Mouse (Mus musculus) lung, postnatal 0 days (tissue): Measurements from ENCODE around the gene Ciart. TPM values are rescaled to one million over a fixed set of nuclear protein-coding genes. Genes with fewer than 3 reads are reported as not detected.
A peak's percentile ranks its signal among the peaks of the same experiment; 100 is the strongest.
"Not testable (repeated sequence)": the region's sequence is repeated elsewhere in the genome, so short reads cannot be mapped to it uniquely, and the experiment has no call there.

Experiments
- ATAC-seq: fragments of 200-750 bp; cut with Nextera tagmentation; 2 replicates; pipeline ENCODE4 v1.8.0; 2017; ENCODE audit warnings: moderate library complexity
- DNase-seq: peaks from one replicate; pipeline ENCODE4 v3.0.0-alpha.2; 2016; ENCODE audit warnings: low spot score
- H3K27ac ChIP-seq: fragments of 300-500 bp; sonication (generic); 2 replicates; pipeline ENCODE4 v1.5.1; 2014; ENCODE audit warnings: antibody characterized with exemption, mild to moderate bottlenecking, low read length, mixed read lengths
- H3K27me3 ChIP-seq: fragments of 300-500 bp; sonication (generic); replicated peaks from 2 replicates; pipeline ENCODE4 v1.6.1; 2014; ENCODE audit warnings: low read length, mixed read lengths; ENCODE audit not compliant: insufficient read depth
- H3K36me3 ChIP-seq: fragments of 300-500 bp; sonication (generic); 2 replicates; pipeline ENCODE4 v1.6.1; 2014; ENCODE audit warnings: low read length, mixed read lengths; ENCODE audit not compliant: insufficient read depth
- H3K4me1 ChIP-seq: fragments of 300-500 bp; sonication (generic); 2 replicates; pipeline ENCODE4 v1.6.1; 2014; ENCODE audit warnings: antibody characterized with exemption, low read depth, low read length, mixed read lengths; ENCODE audit not compliant: insufficient read depth
- H3K4me2 ChIP-seq: fragments of 300-500 bp; sonication (generic); replicated peaks from 2 replicates; pipeline ENCODE4 v1.6.1; 2014; ENCODE audit warnings: low read depth, mild to moderate bottlenecking, low read length, moderate library complexity, mixed read lengths
- H3K4me3 ChIP-seq: fragments of 300-500 bp; sonication (generic); 2 replicates; pipeline ENCODE4 v1.5.1; 2014; ENCODE audit warnings: low read depth, low read length
- H3K9ac ChIP-seq: fragments of 300-500 bp; sonication (generic); replicated peaks from 2 replicates; pipeline ENCODE4 v1.6.1; 2014; ENCODE audit warnings: low read depth, mild to moderate bottlenecking
- H3K9me3 ChIP-seq: fragments of 300-500 bp; sonication (generic); 2 replicates; pipeline ENCODE4 v1.6.1; 2016; ENCODE audit warnings: low read length, mixed read lengths
- CTCF ChIP-seq: IDR thresholded peaks from 2 replicates; pipeline ENCODE4 v1.5.1; 2016; ENCODE audit warnings: antibody characterized with exemption, mild to moderate bottlenecking
- EP300 ChIP-seq: IDR thresholded peaks from 2 replicates; pipeline ENCODE4 v1.6.1; 2016; ENCODE audit warnings: antibody characterized with exemption, mild to moderate bottlenecking, control low read depth
- WGBS: fragments of 180-500 bp; shearing (Covaris S2); extraction: QIAGEN DNeasy Blood & Tissue Kit; methylation state at CpG from one replicate; pipeline ENCODE4 v1.1.7; 2014; 5-methylcytosine and 5-hydroxymethylcytosine counted together
- polyA plus RNA-seq: library from polyadenylated mRNA; unstranded; fragments of >200 nt; fragmentation: Nextera tagmentation; extraction: Ambion mirVana; gene quantifications from 2 replicates; pipeline ENCODE4 v1.2.1, GENCODE M21; 2015

The Ciart gene
- polyA plus RNA-seq, 1 experiment from 2014 or later, result 3.1 TPM

- Histone ChIP-seq H3K9me3 (no peaks in the 10 kb centered on the region), H3K4me2 (no peak overlapping the region), H3K36me3 (0 out of 2 replicates have a peak, but pooled peaks cover 8% of the 10 kb centered on the region), H3K9ac (no peak overlapping the region), H3K27me3 (no peaks in the 10 kb centered on the region), H3K4me1 (no peaks in the 10 kb centered on the region), H3K27ac (no peak overlapping the region), H3K4me3 (no peak overlapping the region)
- no peak for TF ChIP-seq EP300
- peak; percentile 88 for TF ChIP-seq CTCF
- DNase-seq (peak; percentile 89), ATAC-seq (peak; percentile 83)
- 42% methylated on average over 2 of the region's 2 CpGs for WGBS
Observed at GRCm38 (mm10) chr3:95861796-95862195, 20.3 kb downstream of the Ciart start.

- Histone ChIP-seq H3K27me3 (no peaks in the 10 kb centered on the region), H3K9ac (no peak overlapping the region), H3K27ac (no peak overlapping the region), H3K9me3 (no peaks in the 10 kb centered on the region), H3K4me2 (no peak overlapping the region), H3K36me3 (0 out of 2 replicates have a peak, but pooled peaks cover 8% of the 10 kb centered on the region), H3K4me3 (no peak overlapping the region), H3K4me1 (no peaks in the 10 kb centered on the region)
- ATAC-seq, result no peak
- WGBS, result 78% methylated on average over 10 of the region's 10 CpGs
- no peak for DNase-seq
- TF ChIP-seq EP300 (no peak), CTCF (peak; percentile 64)
Observed at GRCm38 (mm10) chr3:95861216-95861615, 20.8 kb downstream of the Ciart start.

- Histone ChIP-seq H3K27ac (no peak overlapping the region), H3K4me2 (no peak overlapping the region), H3K9ac (no peak overlapping the region), H3K4me3 (no peak overlapping the region), H3K9me3 (no peaks in the 10 kb centered on the region), H3K27me3 (no peaks in the 10 kb centered on the region), H3K36me3 (0 out of 2 replicates have a peak, but pooled peaks cover 6% of the 10 kb centered on the region), H3K4me1 (no peaks in the 10 kb centered on the region)
- ATAC-seq, result no peak
- DNase-seq, result no peak
- peak; percentile 48 for TF ChIP-seq CTCF
- no peak for TF ChIP-seq EP300
- 88% methylated on average over 3 of the region's 3 CpGs for WGBS
Observed at GRCm38 (mm10) chr3:95860323-95860722, 21.7 kb downstream of the Ciart start.

- ATAC-seq, H3K4me1 ChIP-seq, H3K27me3 ChIP-seq, H3K27ac ChIP-seq, H3K9ac ChIP-seq, DNase-seq, H3K9me3 ChIP-seq, H3K4me2 ChIP-seq, H3K4me3 ChIP-seq, H3K36me3 ChIP-seq: not testable (repeated sequence)
- WGBS, result 88% methylated on average over 3 of the region's 3 CpGs
Observed at GRCm38 (mm10) chr3:95858278-95858677, 23.8 kb downstream of the Ciart start.

GRCm38 (mm10) chr3:95857050-95857449, 25.0 kb downstream of the Ciart start:
- not testable (repeated sequence) for ATAC-seq, H3K9me3 ChIP-seq, H3K27me3 ChIP-seq, H3K4me3 ChIP-seq, H3K27ac ChIP-seq, H3K36me3 ChIP-seq, H3K4me1 ChIP-seq, DNase-seq, H3K9ac ChIP-seq, H3K4me2 ChIP-seq
- WGBS, result 74% methylated on average over 1 of the region's 1 CpGs

GRCm38 (mm10) chr3:95856115-95856514, 25.9 kb downstream of the Ciart start:
- Histone ChIP-seq H3K9me3 (no peaks in the 10 kb centered on the region), H3K4me1 (peaks cover 8% of the 10 kb centered on the region; the same call in 1 of the 2 replicates), H3K27me3 (no peaks in the 10 kb centered on the region), H3K4me3 (peak overlapping the region; percentile 89), H3K4me2 (peak overlapping the region; percentile 87), H3K9ac (peak overlapping the region; percentile 84; the same call in 1 of the 2 replicates), H3K27ac (peak overlapping the region; percentile 52), H3K36me3 (peaks cover 11% of the 10 kb centered on the region)
- DNase-seq (peak; percentile 9), ATAC-seq (no peak)
- WGBS, result 21% methylated on average over 7 of the region's 7 CpGs
- TF ChIP-seq CTCF (no peak), EP300 (no peak)
